23 mouse cellular contexts compared by ENCODE assay signal in genomic region chr9:60367617-60368305, GRCm38 (mm10).
DNase-seq lines count a peak whose midpoint lies in the region; ATAC-seq and TF ChIP-seq lines count a peak whose summit lies in the region.
"Had no signal": no experiment of that assay in that cellular context is flagged by ENCODE, and none has a peak within 500 bp of the region (broad histone marks: within the 10 kb centered on the region; RNA-seq: fewer than 3 reads in every experiment).

No protein-coding gene starts in this region.

- TF ChIP-seq CTCF in G1E (IDR thresholded peaks at IDR 0.05; ENCODE audit: low read depth, low read length) = no peak
- no peak for TF ChIP-seq CTCF in lung, adult 2 months (IDR thresholded peaks at IDR 0.05; ENCODE audit: insufficient read depth, low read length)
- no peak for TF ChIP-seq CTCF in kidney, adult 2 months (conservative IDR thresholded peaks at IDR 0.05; ENCODE audit: insufficient read depth, insufficient read length, low read depth, low read length)

- TF ChIP-seq POLR2A in lung, adult 2 months (IDR thresholded peaks at IDR 0.05; ENCODE audit: borderline replicate concordance, extremely low read depth, low read depth, low read length) = no peak
- no peak for TF ChIP-seq POLR2A in kidney, adult 2 months (IDR thresholded peaks at IDR 0.05; ENCODE audit: low read depth, low read length)

- H3K4me1 ChIP-seq in G1E (ENCODE audit: insufficient read depth, low read depth, low read length) = peaks cover 45% of the 10 kb centered on the region
- peaks cover 25% of the 10 kb centered on the region for H3K4me1 ChIP-seq in intestine, embryonic 16.5 days (ENCODE audit: control insufficient read depth, insufficient read depth, low read length)
- H3K4me1 ChIP-seq in liver, embryonic 16.5 days (ENCODE audit: control insufficient read depth, low read depth, low read length) = peaks cover 20% of the 10 kb centered on the region
- H3K4me1 ChIP-seq in lung, adult 2 months (ENCODE audit: control insufficient read depth, insufficient read depth, low read length) = no peaks in the 10 kb centered on the region; the same call in 1 of the 2 replicates
- 0 out of 2 replicates have a peak, but pooled peaks cover 2% of the 10 kb centered on the region for H3K4me1 ChIP-seq in kidney, adult 2 months (ENCODE audit: control insufficient read depth, insufficient read depth, low read length)
- H3K4me1 ChIP-seq: neural tube, embryonic 12.5 days had no signal

- DNase-seq in adrenal gland, postnatal 14 days = peak; percentile 12
- DNase-seq in adrenal gland, adult 18-20 months (ENCODE audit: low spot score in 2 of 2) = no peak
- peak; percentile 35 for DNase-seq in G1E (ENCODE audit: low spot score)
- no peak for DNase-seq in right cerebral cortex, postnatal 4 days
- DNase-seq in lung, adult 2 months = no peak
- DNase-seq in kidney, adult 2 months = no peak
- DNase-seq: adrenal gland, postnatal 25 days; cerebellum, adult 8-10 months; forebrain, postnatal 0 days; gastrocnemius, adult 2 months; heart, adult 11 months; right cerebral cortex, postnatal 14 days had no signal

- no peak overlapping the region for H3K9ac ChIP-seq in intestine, embryonic 16.5 days (ENCODE audit: low read depth, low read length)
- no peak overlapping the region for H3K9ac ChIP-seq in liver, embryonic 16.5 days (ENCODE audit: low read depth, low read length)
- H3K9ac ChIP-seq: forebrain, postnatal 0 days; heart, embryonic 15.5 days; limb, embryonic 12.5 days; lung, embryonic 15.5 days; midbrain, embryonic 12.5 days; neural tube, embryonic 12.5 days had no signal

- peak overlapping the region; percentile 4; the same call in 1 of the 2 replicates for H3K4me3 ChIP-seq in G1E (ENCODE audit: low read depth, low read length)
- no peak overlapping the region for H3K4me3 ChIP-seq in intestine, embryonic 16.5 days (ENCODE audit: low read length)
- H3K4me3 ChIP-seq in liver, embryonic 16.5 days (ENCODE audit: low read depth, low read length) = no peak overlapping the region
- no peak overlapping the region for H3K4me3 ChIP-seq in lung, adult 2 months (replicated peaks; ENCODE audit: extremely low read depth, low read depth, low read length)
- H3K4me3 ChIP-seq in kidney, adult 2 months (ENCODE audit: insufficient read depth, low read depth, low read length) = no peak overlapping the region
- H3K4me3 ChIP-seq: forebrain, embryonic 10.5 days; gastrocnemius, adult 2 months; heart, embryonic 15.5 days; limb, embryonic 12.5 days; lung, embryonic 15.5 days; midbrain, embryonic 12.5 days; neural tube, embryonic 12.5 days had no signal

- H3K9me3 ChIP-seq in G1E (replicated peaks) = no peaks in the 10 kb centered on the region
- H3K9me3 ChIP-seq in intestine, embryonic 16.5 days (ENCODE audit: control insufficient read depth, low read length) = no peaks in the 10 kb centered on the region
- no peaks in the 10 kb centered on the region for H3K9me3 ChIP-seq in liver, embryonic 16.5 days (replicated peaks; ENCODE audit: control insufficient read depth, low read length)
- H3K9me3 ChIP-seq: forebrain, embryonic 10.5 days; heart, embryonic 15.5 days; limb, embryonic 12.5 days; lung, embryonic 15.5 days; midbrain, embryonic 12.5 days; neural tube, embryonic 12.5 days had no signal

- WGBS in intestine, embryonic 16.5 days = 56% methylated on average over 10 of the region's 10 CpGs
- WGBS in liver, embryonic 16.5 days (ENCODE audit: insufficient replicate concordance) = 32% methylated on average over 10 of the region's 10 CpGs
- 79% methylated on average over 10 of the region's 10 CpGs for WGBS in lung, adult 2 months
- WGBS in kidney, adult 2 months = 86% methylated on average over 10 of the region's 10 CpGs

- peaks cover 14% of the 10 kb centered on the region for H3K27me3 ChIP-seq in G1E (ENCODE audit: insufficient read depth, low read length)
- no peaks in the 10 kb centered on the region for H3K27me3 ChIP-seq in intestine, embryonic 16.5 days (replicated peaks; ENCODE audit: control insufficient read depth, insufficient read depth, low read length)
- H3K27me3 ChIP-seq in liver, embryonic 16.5 days (ENCODE audit: control insufficient read depth, insufficient read depth, low read depth, low read length) = no peaks in the 10 kb centered on the region
- no peaks in the 10 kb centered on the region for H3K27me3 ChIP-seq in kidney, adult 2 months (replicated peaks; ENCODE audit: control insufficient read depth, insufficient read depth, low read length)
- H3K27me3 ChIP-seq: heart, embryonic 15.5 days; lung, embryonic 15.5 days; midbrain, embryonic 12.5 days; neural tube, embryonic 12.5 days; Patski had no signal

- H3K36me3 ChIP-seq in G1E (replicated peaks) = no peaks in the 10 kb centered on the region
- no peaks in the 10 kb centered on the region for H3K36me3 ChIP-seq in intestine, embryonic 16.5 days (ENCODE audit: control insufficient read depth, insufficient read depth, low read length)
- no peaks in the 10 kb centered on the region for H3K36me3 ChIP-seq in liver, embryonic 16.5 days (ENCODE audit: control insufficient read depth, insufficient read depth)
- no peaks in the 10 kb centered on the region for H3K36me3 ChIP-seq in kidney, adult 2 months (ENCODE audit: control insufficient read depth, insufficient read depth, low read length)
- H3K36me3 ChIP-seq: forebrain, embryonic 10.5 days; heart, embryonic 15.5 days; limb, embryonic 12.5 days; lung, embryonic 15.5 days; midbrain, embryonic 12.5 days; neural tube, embryonic 12.5 days had no signal

- peak; percentile 49 for ATAC-seq in G1E (ENCODE audit: extremely low read depth, insufficient number of reproducible peaks, low FRiP score, poor library complexity, severe bottlenecking)
- ATAC-seq in intestine, embryonic 16.5 days = peak; percentile 61; the same call in 1 of the 2 replicates
- ATAC-seq in liver, embryonic 16.5 days (ENCODE audit: low read depth) = peak; percentile 91
- ATAC-seq: forebrain, postnatal 0 days; inflammation-experienced regulatory T-cells, adult 6 months; Patski had no signal

- no peak overlapping the region for H3K4me2 ChIP-seq in intestine, embryonic 16.5 days (ENCODE audit: low read depth, low read length)
- peak overlapping the region; percentile 36 for H3K4me2 ChIP-seq in liver, embryonic 16.5 days (ENCODE audit: low read depth, low read length)
- H3K4me2 ChIP-seq: heart, embryonic 15.5 days; limb, embryonic 12.5 days; lung, embryonic 15.5 days; midbrain, embryonic 12.5 days; neural tube, embryonic 12.5 days had no signal

- no peak overlapping the region for H3K27ac ChIP-seq in intestine, embryonic 16.5 days (ENCODE audit: low read length)
- H3K27ac ChIP-seq in liver, embryonic 16.5 days (ENCODE audit: low read length) = 0 out of 2 replicates have a peak overlapping the region, but pooled peaks have one; percentile 30
- no peak overlapping the region for H3K27ac ChIP-seq in kidney, adult 2 months (ENCODE audit: insufficient read depth, low read depth, low read length)
- H3K27ac ChIP-seq: forebrain, embryonic 10.5 days; gastrocnemius, adult 2 months; heart, embryonic 15.5 days; limb, embryonic 12.5 days; lung, embryonic 15.5 days; macrophage; midbrain, embryonic 12.5 days; neural tube, embryonic 12.5 days had no signal

Comparison
In these comparisons a context has a peak if more than half of its experiments do, and no peak if none do; other contexts are left out.
1. DNase-seq: peak in adrenal gland, postnatal 14 days (single experiment) and G1E (single experiment); none in adrenal gland, adult 18-20 months (0 of 2), right cerebral cortex, postnatal 4 days (single experiment), lung, adult 2 months (single experiment) and kidney, adult 2 months (single experiment).
2. Peak in every context shown above with its lines, with median percentiles within 50 percentile points of each other: ATAC-seq.